ENCODE assay signal across 9 mouse cellular contexts in the genomic region with DNA sequence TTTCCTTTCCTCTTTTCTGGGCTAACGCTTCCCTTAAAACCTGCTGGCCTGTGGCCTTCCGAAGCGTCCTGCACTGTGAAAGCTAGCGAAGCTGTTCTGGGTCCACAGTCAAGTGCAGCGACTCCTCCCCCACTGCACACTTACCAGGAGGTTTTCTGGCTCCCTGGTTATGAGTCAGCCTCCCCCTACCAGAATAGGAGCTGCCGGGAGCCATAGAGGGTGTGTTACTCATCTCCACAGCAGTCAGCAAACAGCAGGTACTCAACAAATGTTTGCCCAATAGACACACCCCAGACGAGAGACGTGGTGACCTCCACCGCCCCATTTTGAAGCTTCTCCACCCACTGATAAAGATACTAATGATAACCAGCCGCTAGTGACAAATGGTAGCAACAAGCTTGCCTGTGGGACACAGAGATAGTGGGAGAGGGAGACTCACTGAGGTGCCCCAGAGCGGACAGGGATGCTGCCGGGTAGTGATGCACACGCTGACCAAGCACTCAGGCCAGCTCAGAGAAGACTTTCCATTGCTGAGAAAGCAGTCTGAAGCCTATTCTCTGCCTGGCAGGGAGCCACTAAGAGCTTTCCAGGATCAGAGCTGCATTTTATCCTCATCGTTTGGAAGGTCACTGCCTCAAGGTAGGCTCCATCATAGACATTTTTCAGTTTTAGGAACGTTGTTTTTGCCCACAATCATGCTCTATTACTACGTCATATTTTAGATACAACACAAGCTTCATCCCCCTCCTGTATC. TPM values are rescaled to one million over a fixed set of nuclear protein-coding genes. Genes with fewer than 3 reads are reported as not detected.
DNase-seq lines count a peak whose midpoint lies in the region; ATAC-seq and TF ChIP-seq lines count a peak whose summit lies in the region.
"Had no signal": no experiment of that assay in that cellular context is flagged by ENCODE, and none has a peak within 500 bp of the region (broad histone marks: within the 10 kb centered on the region; RNA-seq: fewer than 3 reads in every experiment).

No protein-coding gene starts in this region.

- H3K9ac ChIP-seq in kidney, embryonic 16.5 days (replicated peaks; ENCODE audit: low read length): no peak overlapping the region
- H3K9ac ChIP-seq in liver, embryonic 15.5 days: peak overlapping the region; percentile 76
- H3K9ac ChIP-seq in stomach, embryonic 16.5 days (ENCODE audit: low read length): no peak overlapping the region
- H3K9ac ChIP-seq: limb, embryonic 13.5 days had no signal

- no peak for TF ChIP-seq POLR2A in kidney, adult 2 months (IDR thresholded peaks at IDR 0.05; ENCODE audit: low read depth, low read length)
- TF ChIP-seq POLR2A in bone marrow macrophage, adult 2 months (IDR thresholded peaks at IDR 0.05; ENCODE audit: borderline replicate concordance, low read depth, low read length): no peak

- no peak overlapping the region for H3K4me3 ChIP-seq in kidney, embryonic 16.5 days (ENCODE audit: low read length)
- H3K4me3 ChIP-seq in kidney, adult 2 months (ENCODE audit: insufficient read depth, low read depth, low read length): no peak overlapping the region
- peak overlapping the region; percentile 32 for H3K4me3 ChIP-seq in bone marrow macrophage, adult 2 months (ENCODE audit: insufficient read depth, low read length)
- peak overlapping the region; percentile 69 for H3K4me3 ChIP-seq in liver, embryonic 15.5 days (replicated peaks)
- H3K4me3 ChIP-seq in stomach, embryonic 16.5 days (replicated peaks; ENCODE audit: low read length): no peak overlapping the region
- H3K4me3 ChIP-seq: limb, embryonic 13.5 days had no signal

- H3K9me3 ChIP-seq in kidney, embryonic 16.5 days (ENCODE audit: low read length): no peaks in the 10 kb centered on the region
- no peaks in the 10 kb centered on the region for H3K9me3 ChIP-seq in liver, embryonic 15.5 days (replicated peaks)
- H3K9me3 ChIP-seq in stomach, embryonic 16.5 days (replicated peaks; ENCODE audit: control insufficient read depth, low read length): no peaks in the 10 kb centered on the region
- H3K9me3 ChIP-seq: limb, embryonic 13.5 days had no signal

- 37% methylated on average over 16 of the region's 16 CpGs for WGBS in kidney, embryonic 16.5 days
- 44% methylated on average over 16 of the region's 16 CpGs for WGBS in kidney, adult 2 months
- WGBS in liver, embryonic 15.5 days (ENCODE audit: insufficient replicate concordance): 16% methylated on average over 16 of the region's 16 CpGs
- 35% methylated on average over 16 of the region's 16 CpGs for WGBS in stomach, embryonic 16.5 days

- no peaks in the 10 kb centered on the region for H3K36me3 ChIP-seq in kidney, embryonic 16.5 days (ENCODE audit: insufficient read depth, low read length)
- no peaks in the 10 kb centered on the region for H3K36me3 ChIP-seq in kidney, adult 2 months (ENCODE audit: control insufficient read depth, insufficient read depth, low read length)
- H3K36me3 ChIP-seq in liver, embryonic 15.5 days (replicated peaks): peaks cover 12% of the 10 kb centered on the region
- no peaks in the 10 kb centered on the region for H3K36me3 ChIP-seq in stomach, embryonic 16.5 days (ENCODE audit: control insufficient read depth, insufficient read depth, low read length)
- H3K36me3 ChIP-seq: limb, embryonic 13.5 days had no signal

- H3K4me2 ChIP-seq in kidney, embryonic 16.5 days (replicated peaks; ENCODE audit: low read depth, low read length): peak overlapping the region; percentile 16; the same call in 1 of the 2 replicates
- H3K4me2 ChIP-seq in liver, embryonic 15.5 days: peak overlapping the region; percentile 71
- H3K4me2 ChIP-seq in stomach, embryonic 16.5 days (ENCODE audit: low read depth, low read length): peak overlapping the region; percentile 10; the same call in 1 of the 2 replicates
- H3K4me2 ChIP-seq: limb, embryonic 13.5 days had no signal

- TF ChIP-seq CTCF in kidney, adult 2 months (conservative IDR thresholded peaks at IDR 0.05; ENCODE audit: insufficient read depth, insufficient read length, low read depth, low read length): no peak
- no peak for TF ChIP-seq CTCF in bone marrow macrophage, adult 2 months (IDR thresholded peaks at IDR 0.05; ENCODE audit: low read depth, low read length)

- ATAC-seq in kidney, embryonic 16.5 days (ENCODE audit: low FRiP score, low TSS enrichment): peak; percentile 90
- ATAC-seq in erythroblast, adult 5-6 weeks (replicated peaks; ENCODE audit: low FRiP score, poor library complexity, severe bottlenecking): peak; percentile 81
- ATAC-seq in liver, embryonic 15.5 days (ENCODE audit: insufficient read depth): peak; percentile 89
- ATAC-seq in stomach, embryonic 16.5 days (ENCODE audit: insufficient read depth, low FRiP score): peak; percentile 93

- 0 out of 2 replicates have a peak, but pooled peaks cover 9% of the 10 kb centered on the region for H3K4me1 ChIP-seq in kidney, embryonic 16.5 days (ENCODE audit: insufficient read depth, low read length)
- no peaks in the 10 kb centered on the region for H3K4me1 ChIP-seq in kidney, adult 2 months (ENCODE audit: control insufficient read depth, insufficient read depth, low read length)
- peaks cover 20% of the 10 kb centered on the region for H3K4me1 ChIP-seq in bone marrow macrophage, adult 2 months (ENCODE audit: control insufficient read depth, insufficient read depth, low read length)
- peaks cover 57% of the 10 kb centered on the region for H3K4me1 ChIP-seq in liver, embryonic 15.5 days (replicated peaks)
- no peaks in the 10 kb centered on the region; the same call in 1 of the 2 replicates for H3K4me1 ChIP-seq in stomach, embryonic 16.5 days (ENCODE audit: control insufficient read depth, insufficient read depth, low read length)

- H3K27ac ChIP-seq in kidney, embryonic 16.5 days (ENCODE audit: low read length): 0 out of 2 replicates have a peak overlapping the region, but pooled peaks have one; percentile 4
- no peak overlapping the region for H3K27ac ChIP-seq in kidney, adult 2 months (ENCODE audit: insufficient read depth, low read depth, low read length)
- H3K27ac ChIP-seq in bone marrow macrophage, adult 2 months (ENCODE audit: insufficient read depth, low read depth, low read length): peak overlapping the region; percentile 98
- H3K27ac ChIP-seq in liver, embryonic 15.5 days (replicated peaks): peak overlapping the region; percentile 95
- H3K27ac ChIP-seq in stomach, embryonic 16.5 days (ENCODE audit: low read length): no peak overlapping the region
- H3K27ac ChIP-seq: limb, embryonic 13.5 days had no signal

- DNase-seq in kidney, adult 2 months: no peak
- DNase-seq in left cerebral cortex, adult 11 months (ENCODE audit: low spot score): no peak
- no peak for DNase-seq in thymus, postnatal 0 days (ENCODE audit: low spot score)

- H3K27me3 ChIP-seq in kidney, embryonic 16.5 days (ENCODE audit: insufficient read depth, low read length): no peaks in the 10 kb centered on the region
- H3K27me3 ChIP-seq in kidney, adult 2 months (replicated peaks; ENCODE audit: control insufficient read depth, insufficient read depth, low read length): no peaks in the 10 kb centered on the region; the same call in 1 of the 2 replicates
- H3K27me3 ChIP-seq in liver, embryonic 15.5 days: no peaks in the 10 kb centered on the region
- no peaks in the 10 kb centered on the region for H3K27me3 ChIP-seq in stomach, embryonic 16.5 days (ENCODE audit: control insufficient read depth, insufficient read depth, low read length)
- H3K27me3 ChIP-seq: limb, embryonic 13.5 days had no signal

RNA-seq across cellular contexts. Expression of a gene that starts 31.5 kb away (rescaled TPM):
- 10.7 and 12.1 TPM in 2 replicates for polyA plus RNA-seq in kidney, embryonic 16.5 days (2015; fragmentation: Nextera tagmentation; extraction: Ambion mirVana)
- 5.1 and 9.0 TPM in 2 replicates for polyA plus RNA-seq in kidney, adult 2 months (2012; rRNA removed)
- polyA plus RNA-seq in bone marrow macrophage, adult 2 months (2012; ENCODE audit: insufficient read depth, insufficient read length, missing spikeins): 51.0 and 52.6 TPM in 2 replicates
- total RNA-seq in erythroblast, adult 5-6 weeks (2015; ENCODE audit: low replicate concordance): 230 and 244 TPM in 2 replicates
- total RNA-seq in erythroblast, adult 5-6 weeks (2017; ENCODE audit: low replicate concordance): 267 and 308 TPM in 2 replicates
- 38.8 and 40.5 TPM in 2 replicates for polyA plus RNA-seq in liver, embryonic 15.5 days (2015; fragmentation: Nextera tagmentation; extraction: Ambion mirVana)
- polyA plus RNA-seq in stomach, embryonic 16.5 days (2015; fragmentation: Nextera tagmentation; extraction: Ambion mirVana): 10.2 and 10.4 TPM in 2 replicates
- polyA plus RNA-seq in thymus, postnatal 0 days (2015; fragmentation: Nextera tagmentation; extraction: Ambion mirVana): 16.5 and 16.7 TPM in 2 replicates

Comparison
In these comparisons a context has a peak if more than half of its experiments do, and no peak if none do; other contexts are left out.
1. H3K27ac ChIP-seq: peak in kidney, embryonic 16.5 days (single experiment), bone marrow macrophage, adult 2 months (single experiment) and liver, embryonic 15.5 days (single experiment); none in kidney, adult 2 months (single experiment) and stomach, embryonic 16.5 days (single experiment).
2. H3K4me2 ChIP-seq: peak in every context shown above with its lines; median percentile 71 in liver, embryonic 15.5 days; 16 in kidney, embryonic 16.5 days; 10 in stomach, embryonic 16.5 days.
3. H3K4me3 ChIP-seq: peak in bone marrow macrophage, adult 2 months (single experiment) and liver, embryonic 15.5 days (single experiment); none in kidney, embryonic 16.5 days (single experiment), kidney, adult 2 months (single experiment) and stomach, embryonic 16.5 days (single experiment).
4. Peak in every context shown above with its lines, with median percentiles within 50 percentile points of each other: ATAC-seq.